Mouse (Mus musculus): ENCODE measurements around the gene Gm21972. TPM values are rescaled to one million over a fixed set of nuclear protein-coding genes. Genes with fewer than 3 reads are reported as not detected.
A peak's percentile ranks its signal among the peaks of the same experiment; 100 is the strongest.

Gm21972 gene
- total RNA-seq (2012; rRNA removed) (0.47 and 1.6 TPM in 2 replicates), total RNA-seq (2014; rRNA removed) (4.4 and 5.3 TPM in 2 replicates), polyA plus RNA-seq (2012; ENCODE audit: insufficient read length, low read depth) (38.2 and 78.8 TPM in 2 replicates)

- Histone ChIP-seq H3K27me3 (replicated peaks) (no peaks in the 10 kb centered on the region), H3K79me2 (replicated peaks; ENCODE audit: control insufficient read depth, extremely low read depth, insufficient read depth, poor library complexity, severe bottlenecking) (no peaks in the 10 kb centered on the region), H3K36me3 (replicated peaks in 1 of 2; ENCODE audit: control insufficient read depth in 1 of 2, insufficient read depth in 1 of 2, low read length in 1 of 2) (peaks cover 65 to 83% of the 10 kb centered on the region in 2 experiments), H3K9ac (ENCODE audit: insufficient read depth, low read depth) (no peak within 1 kb of the TSS), H3K4me3 (replicated peaks in 1 of 3; ENCODE audit: low read depth in 2 of 3, low read length in 2 of 3, poor library complexity in 1 of 3) (no peak within 1 kb of the TSS), H3K4me2 (ENCODE audit: insufficient read depth, low read depth, poor library complexity, severe bottlenecking) (no peak within 1 kb of the TSS), H3K4me1 (ENCODE audit: control insufficient read depth in 1 of 2, insufficient read depth in 2 of 2) (no peaks in the 10 kb centered on the region), H3K27ac (ENCODE audit: insufficient read depth, low read depth) (no peak within 1 kb of the TSS), H3K9me3 (replicated peaks; ENCODE audit: low read length) (no peaks in the 10 kb centered on the region)
- no peak for DNase-seq (ENCODE audit: extremely low read depth)
- in situ Hi-C loops (cut with MboI; ENCODE audit: low pct_ligation_motif_present, low pct_unique_long_range_greater_than_20kb, low sequenced_read_pairs) (no loop called here), dilution Hi-C loops (cut with MboI; ENCODE audit: extremely low pct_ligation_motif_present, extremely low pct_unique_long_range_greater_than_20kb, low sequenced_read_pairs) (no loop called here)
- no peak for TF ChIP-seq NELFE (IDR thresholded peaks at IDR 0.05; ENCODE audit: low read depth, low read length)
- TF ChIP-seq ZC3H11A (IDR thresholded peaks at IDR 0.05; ENCODE audit: low read depth, low read length) = no peak
- no peak for TF ChIP-seq ELF1 (IDR thresholded peaks at IDR 0.05; ENCODE audit: low read depth, low read length)
- no peak for TF ChIP-seq MXI1 (IDR thresholded peaks at IDR 0.05; ENCODE audit: low read depth, low read length)
- no peak for TF ChIP-seq MAZ (IDR thresholded peaks at IDR 0.05; ENCODE audit: low read depth, low read length)
- no peak for TF ChIP-seq NRF1 (IDR thresholded peaks at IDR 0.05; ENCODE audit: low read depth, low read length)
- no peak for TF ChIP-seq PAX5 (IDR thresholded peaks at IDR 0.05; ENCODE audit: low read length)
- TF ChIP-seq UBTF (IDR thresholded peaks at IDR 0.05; ENCODE audit: low read depth, low read length) = no peak
- no peak for TF ChIP-seq EP300 (IDR thresholded peaks at IDR 0.05; ENCODE audit: low read length)
- no peak for TF ChIP-seq ZKSCAN1 (IDR thresholded peaks at IDR 0.05; ENCODE audit: borderline replicate concordance, low read depth, low read length)
- no peak for TF ChIP-seq MAX (IDR thresholded peaks at IDR 0.05; ENCODE audit: low read length)
- no peak for TF ChIP-seq MYC (IDR thresholded peaks at IDR 0.05; ENCODE audit: low read depth, low read length)
These were observed at the start of gene Gm21972 for GRCm38 (mm10) chr1:86133337-86133736. Gene Gm21972 (plus strand): TSS chr1:86133637.

GRCm38 (mm10) chr1:86094413-86094812, 39.0 kb upstream of the Gm21972 start:
- no peaks in the 10 kb centered on the region for H3K4me1 ChIP-seq (ENCODE audit: control insufficient read depth in 1 of 2, insufficient read depth in 2 of 2)
- DNase-seq (ENCODE audit: extremely low read depth) = peak; percentile 4
- peaks cover 52 to 80% of the 10 kb centered on the region in 2 experiments for H3K36me3 ChIP-seq (replicated peaks in 1 of 2; ENCODE audit: control insufficient read depth in 1 of 2, insufficient read depth in 1 of 2, low read length in 1 of 2)
- TF ChIP-seq ZMIZ1 (IDR thresholded peaks at IDR 0.05; ENCODE audit: low read depth, low read length) (no peak), SMC3 (IDR thresholded peaks at IDR 0.05; ENCODE audit: low read depth, low read length) (no peak), MXI1 (IDR thresholded peaks at IDR 0.05; ENCODE audit: low read depth, low read length) (no peak), CTCF (conservative IDR thresholded peaks at IDR 0.05 in 1 of 2, IDR thresholded peaks at IDR 0.05 in 1 of 2; ENCODE audit: low read depth in 2 of 2, low read length in 2 of 2) (peak in 1 of 2 experiments; percentile 13; a peak in 1 of 4 replicates), E2F4 (IDR thresholded peaks at IDR 0.05; ENCODE audit: insufficient replicate concordance, low read depth, low read length) (no peak), USF2 (conservative IDR thresholded peaks at IDR 0.05; ENCODE audit: low read depth, low read length) (no peak), EP300 (IDR thresholded peaks at IDR 0.05; ENCODE audit: low read length) (no peak)
- H3K9me3 ChIP-seq (replicated peaks; ENCODE audit: low read length) = no peaks in the 10 kb centered on the region
- in situ Hi-C loops (cut with MboI; ENCODE audit: low pct_ligation_motif_present, low pct_unique_long_range_greater_than_20kb, low sequenced_read_pairs) = no loop called here
- dilution Hi-C loops (cut with MboI; ENCODE audit: extremely low pct_ligation_motif_present, extremely low pct_unique_long_range_greater_than_20kb, low sequenced_read_pairs) = no loop called here
- no peak overlapping the region for H3K9ac ChIP-seq (ENCODE audit: insufficient read depth, low read depth)
- H3K79me2 ChIP-seq (replicated peaks; ENCODE audit: control insufficient read depth, extremely low read depth, insufficient read depth, poor library complexity, severe bottlenecking) = no peaks in the 10 kb centered on the region; the same call in 1 of the 2 replicates
- no peak overlapping the region for H3K4me2 ChIP-seq (ENCODE audit: insufficient read depth, low read depth, poor library complexity, severe bottlenecking)
- H3K27me3 ChIP-seq (replicated peaks) = no peaks in the 10 kb centered on the region
- no peak overlapping the region for H3K4me3 ChIP-seq (replicated peaks in 1 of 3; ENCODE audit: low read depth in 2 of 3, low read length in 2 of 3, poor library complexity in 1 of 3)
- H3K27ac ChIP-seq (ENCODE audit: insufficient read depth, low read depth) = no peak overlapping the region

All from CH12.LX (cell line).